8 mouse cellular contexts compared by ENCODE assay signal in the genomic region with DNA sequence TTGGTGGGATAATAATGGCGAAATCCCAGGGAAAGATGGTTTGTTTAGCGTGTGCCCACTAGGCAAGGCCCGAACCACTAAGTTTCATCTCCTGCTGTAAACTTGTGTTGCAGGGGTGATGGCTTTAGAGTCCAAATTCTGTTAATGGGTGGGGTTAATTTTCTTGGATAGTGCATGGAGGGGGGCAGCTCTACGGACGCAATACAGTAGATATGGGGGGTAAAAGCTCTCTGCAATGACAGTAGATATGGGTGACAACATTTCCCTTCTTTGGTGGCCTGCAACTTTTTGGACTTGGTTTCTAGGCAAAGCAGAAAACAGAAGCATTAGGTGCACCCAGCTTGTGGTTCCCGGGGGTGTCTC. TPM values are rescaled to one million over a fixed set of nuclear protein-coding genes. Genes with fewer than 3 reads are reported as not detected.
DNase-seq lines count a peak whose midpoint lies in the region; ATAC-seq and TF ChIP-seq lines count a peak whose summit lies in the region.

No protein-coding gene starts in this region.

- TF ChIP-seq CTCF in embryonic fibroblast, embryonic 13.5 days (IDR thresholded peaks at IDR 0.05; ENCODE audit: borderline replicate concordance, insufficient read depth, low read length) = no peak

- H3K27me3 ChIP-seq in lung, embryonic 15.5 days = peaks cover 14% of the 10 kb centered on the region
- H3K27me3 ChIP-seq in limb, embryonic 10.5 days (ENCODE audit: low read depth, poor library complexity, severe bottlenecking) = peaks cover 79% of the 10 kb centered on the region
- H3K27me3 ChIP-seq in neural tube, embryonic 15.5 days (replicated peaks) = peaks cover 12% of the 10 kb centered on the region

- no peak overlapping the region for H3K27ac ChIP-seq in lung, embryonic 15.5 days
- H3K27ac ChIP-seq in embryonic fibroblast, embryonic 13.5 days (ENCODE audit: insufficient read depth, low read length) = no peak overlapping the region
- H3K27ac ChIP-seq in limb, embryonic 10.5 days = peak overlapping the region; percentile 95
- H3K27ac ChIP-seq in neural tube, embryonic 15.5 days (replicated peaks) = peak overlapping the region; percentile 93

- 56% methylated on average over 6 of the region's 6 CpGs for WGBS in lung, embryonic 15.5 days
- WGBS in limb, embryonic 10.5 days = 68% methylated on average over 6 of the region's 6 CpGs
- WGBS in neural tube, embryonic 15.5 days = 72% methylated on average over 6 of the region's 6 CpGs

- H3K9ac ChIP-seq in lung, embryonic 15.5 days = peak overlapping the region; percentile 89
- peak overlapping the region; percentile 76 for H3K9ac ChIP-seq in neural tube, embryonic 15.5 days (replicated peaks)

- ATAC-seq in lung, embryonic 15.5 days (ENCODE audit: borderline replicate concordance, extremely low read depth, low FRiP score, low TSS enrichment) = no peak
- no peak for ATAC-seq in neural tube, embryonic 15.5 days (ENCODE audit: low FRiP score)
- ATAC-seq in erythroid progenitor cell, adult 5-6 weeks (replicated peaks; ENCODE audit: low FRiP score, poor library complexity, severe bottlenecking) = no peak

- peaks cover 20% of the 10 kb centered on the region for H3K4me1 ChIP-seq in lung, embryonic 15.5 days
- H3K4me1 ChIP-seq in embryonic fibroblast, embryonic 13.5 days (ENCODE audit: control insufficient read depth, insufficient read depth, low read length) = peaks cover 6% of the 10 kb centered on the region; the same call in 1 of the 2 replicates
- peaks cover 22% of the 10 kb centered on the region for H3K4me1 ChIP-seq in limb, embryonic 10.5 days
- peaks cover 34% of the 10 kb centered on the region for H3K4me1 ChIP-seq in neural tube, embryonic 15.5 days

- no peaks in the 10 kb centered on the region for H3K36me3 ChIP-seq in lung, embryonic 15.5 days
- no peaks in the 10 kb centered on the region for H3K36me3 ChIP-seq in limb, embryonic 10.5 days
- peaks cover 5% of the 10 kb centered on the region; the same call in 1 of the 2 replicates for H3K36me3 ChIP-seq in neural tube, embryonic 15.5 days

- peak overlapping the region; percentile 76 for H3K4me3 ChIP-seq in lung, embryonic 15.5 days
- peak overlapping the region; percentile 47 for H3K4me3 ChIP-seq in embryonic fibroblast, embryonic 13.5 days (ENCODE audit: insufficient read depth, low read length)
- H3K4me3 ChIP-seq in limb, embryonic 10.5 days = peak overlapping the region; percentile 80
- peak overlapping the region; percentile 79 for H3K4me3 ChIP-seq in neural tube, embryonic 15.5 days (replicated peaks)

- H3K9me3 ChIP-seq in lung, embryonic 15.5 days = no peaks in the 10 kb centered on the region
- H3K9me3 ChIP-seq in limb, embryonic 10.5 days (replicated peaks) = no peaks in the 10 kb centered on the region
- H3K9me3 ChIP-seq in neural tube, embryonic 15.5 days (replicated peaks) = no peaks in the 10 kb centered on the region

- peak overlapping the region; percentile 94 for H3K4me2 ChIP-seq in lung, embryonic 15.5 days
- H3K4me2 ChIP-seq in neural tube, embryonic 15.5 days = peak overlapping the region; percentile 91

- DNase-seq in lung, adult 18-20 months = no peak
- DNase-seq in limb, embryonic 10.5 days (ENCODE audit: low spot score) = no peak
- no peak for DNase-seq in right cerebral cortex, postnatal 10 days (ENCODE audit: low spot score in 2 of 2)
- no peak for DNase-seq in retina, postnatal 1 day

- no peak for TF ChIP-seq POLR2A in embryonic fibroblast, embryonic 13.5 days (IDR thresholded peaks at IDR 0.05; ENCODE audit: low read depth, low read length)

RNA-seq across cellular contexts. Expression of a gene that starts 0.8 kb away (rescaled TPM):
- 67.6 and 72.5 TPM in 2 replicates for polyA plus RNA-seq in lung, embryonic 15.5 days (2015; fragmentation: Nextera tagmentation; extraction: Ambion mirVana)
- 79.9 and 108 TPM in 2 replicates for polyA plus RNA-seq in embryonic fibroblast, embryonic 13.5 days (2011; ENCODE audit: insufficient read length, low read depth, missing spikeins)
- polyA plus RNA-seq in limb, embryonic 10.5 days (2016; fragmentation: Nextera tagmentation; extraction: Ambion mirVana) = 34.8 and 36.7 TPM in 2 replicates
- 402 and 456 TPM in 2 replicates for polyA plus RNA-seq in neural tube, embryonic 15.5 days (2015; fragmentation: Nextera tagmentation; extraction: Ambion mirVana)
- total RNA-seq in erythroid progenitor cell, adult 5-6 weeks (2015; ENCODE audit: low replicate concordance) = 15.1 and 30.2 TPM in 2 replicates
- total RNA-seq in erythroid progenitor cell, adult 5-6 weeks (2017; ENCODE audit: low replicate concordance) = 3.7 and 3.9 TPM in 2 replicates

RNA-seq across cellular contexts. Expression of a gene that starts 18.5 kb away (rescaled TPM):
- 0.26 and 0.61 TPM in 2 replicates for polyA plus RNA-seq in lung, embryonic 15.5 days (2015; fragmentation: Nextera tagmentation; extraction: Ambion mirVana)
- not detected in 2 replicates for polyA plus RNA-seq in embryonic fibroblast, embryonic 13.5 days (2011; ENCODE audit: insufficient read length, low read depth, missing spikeins)
- not detected in 2 replicates for polyA plus RNA-seq in limb, embryonic 10.5 days (2016; fragmentation: Nextera tagmentation; extraction: Ambion mirVana)
- polyA plus RNA-seq in neural tube, embryonic 15.5 days (2015; fragmentation: Nextera tagmentation; extraction: Ambion mirVana) = not detected in 2 replicates
- not detected in 2 replicates for total RNA-seq in erythroid progenitor cell, adult 5-6 weeks (2015; ENCODE audit: low replicate concordance)
- not detected in 2 replicates for total RNA-seq in erythroid progenitor cell, adult 5-6 weeks (2017; ENCODE audit: low replicate concordance)

RNA-seq across cellular contexts. Expression of a gene that starts 25.0 kb away (rescaled TPM):
- 11.4 and 13.4 TPM in 2 replicates for polyA plus RNA-seq in lung, embryonic 15.5 days (2015; fragmentation: Nextera tagmentation; extraction: Ambion mirVana)
- polyA plus RNA-seq in embryonic fibroblast, embryonic 13.5 days (2011; ENCODE audit: insufficient read length, low read depth, missing spikeins) = 0.56 and 0.68 TPM in 2 replicates
- 2.9 and 3.2 TPM in 2 replicates for polyA plus RNA-seq in limb, embryonic 10.5 days (2016; fragmentation: Nextera tagmentation; extraction: Ambion mirVana)
- 0.31 and 3.3 TPM in 2 replicates for polyA plus RNA-seq in neural tube, embryonic 15.5 days (2015; fragmentation: Nextera tagmentation; extraction: Ambion mirVana)
- 0.72 TPM in 1 of 2 replicates, not detected in the other for total RNA-seq in erythroid progenitor cell, adult 5-6 weeks (2015; ENCODE audit: low replicate concordance)
- not detected in 2 replicates for total RNA-seq in erythroid progenitor cell, adult 5-6 weeks (2017; ENCODE audit: low replicate concordance)

Comparison
In these comparisons a context has a peak if more than half of its experiments do, and no peak if none do; other contexts are left out.
1. H3K27ac ChIP-seq: peak in limb, embryonic 10.5 days (single experiment) and neural tube, embryonic 15.5 days (single experiment); none in lung, embryonic 15.5 days (single experiment) and embryonic fibroblast, embryonic 13.5 days (single experiment).
2. Peak in every context shown above with its lines, with median percentiles within 50 percentile points of each other: H3K4me3 ChIP-seq.